Mouse (Mus musculus): ENCODE results near the gene Lmtk3. TPM values are rescaled to one million over a fixed set of nuclear protein-coding genes. Genes with fewer than 3 reads are reported as not detected.

The Lmtk3 gene
- total RNA-seq, 2 experiments from 2014 or later = 304 to 352 TPM

- no peak for DNase-seq
- intact Hi-C loops (cut with DNase I) = no loop called here
Measured at GRCm38 (mm10) chr7:45842950-45843744, 59.6 kb downstream of the Lmtk3 start.

- intact Hi-C loops (cut with DNase I) = no loop called here
- DNase-seq = no peak
Measured at GRCm38 (mm10) chr7:45848447-45849027, 65.0 kb downstream of the Lmtk3 start.

GRCm38 (mm10) chr7:45850661-45851060, 67.1 kb downstream of the Lmtk3 start:
- no peak for DNase-seq
- intact Hi-C loops (cut with DNase I) = no loop called here

GRCm38 (mm10) chr7:45853089-45853488, 69.6 kb downstream of the Lmtk3 start:
- no peak for DNase-seq
- intact Hi-C loops (cut with DNase I) = no loop called here

Other genes starting within 250 kb of the Lmtk3 start
- not detected for gene Hsd17b14, start 228.8 kb upstream of the Lmtk3 start, total RNA-seq (2021)
- 10 to 100 TPM; 22.9 to 25.3 TPM for gene Bcat2, start 213.6 kb upstream of the Lmtk3 start, total RNA-seq (2021)
- gene Fgf21, start 168.2 kb upstream of the Lmtk3 start, total RNA-seq (2021) = not detected
- gene Fut1, start 166.4 kb upstream of the Lmtk3 start, total RNA-seq (2021) = under 1 TPM in 1 of 2 experiments, not detected in 1; 0.14 TPM
- under 1 TPM in 1 of 2 experiments, not detected in 1; 0.20 TPM for gene Izumo1, start 161.9 kb upstream of the Lmtk3 start, total RNA-seq (2021)
- gene Rasip1, start 156.2 kb upstream of the Lmtk3 start, total RNA-seq (2021) = 10 to 100 TPM; 23.5 to 25.1 TPM
- gene Mamstr, start 143.8 kb upstream of the Lmtk3 start, total RNA-seq (2021) = 1 to 10 TPM; 1.7 to 2.6 TPM
- gene Fut2, start 117.3 kb upstream of the Lmtk3 start, total RNA-seq (2021) = not detected
- gene Ntn5, start 99.7 kb upstream of the Lmtk3 start, total RNA-seq (2021) = under 1 TPM in 1 of 2 experiments, not detected in 1; 0.34 TPM
- under 1 TPM; 0.18 to 0.20 TPM for gene Sec1, start 89.3 kb upstream of the Lmtk3 start, total RNA-seq (2021)
- gene Car11, start 83.9 kb upstream of the Lmtk3 start, total RNA-seq (2021) = 100 to 1,000 TPM; 136 to 144 TPM
- 10 to 100 TPM; 19.1 to 22.2 TPM for gene Dbp, start 78.7 kb upstream of the Lmtk3 start, total RNA-seq (2021)
- 100 to 1,000 TPM; 640 to 672 TPM for gene Rpl18, start 68.3 kb upstream of the Lmtk3 start, total RNA-seq (2021)
- 10 to 100 TPM; 23.6 to 24.6 TPM for gene Sphk2, start 65.7 kb upstream of the Lmtk3 start, total RNA-seq (2021)
- 1 to 10 TPM in 1 of 2 experiments, under 1 TPM in 1; 0.62 to 1.1 TPM for gene Fam83e, start 62.5 kb upstream of the Lmtk3 start, total RNA-seq (2021)
- gene Spaca4, start 57.9 kb upstream of the Lmtk3 start, total RNA-seq (2021) = not detected
- gene Sult2b1, start 931 bp downstream of the Lmtk3 start, total RNA-seq (2021) = 1 to 10 TPM; 4.9 to 5.5 TPM
- 100 to 1,000 TPM; 249 TPM for gene Cyth2, start 30.8 kb downstream of the Lmtk3 start, total RNA-seq (2021)
- gene Kcnj14, start 41.0 kb downstream of the Lmtk3 start, total RNA-seq (2021) = 1 to 10 TPM; 1.6 to 2.1 TPM
- gene Grwd1, start 47.2 kb downstream of the Lmtk3 start, total RNA-seq (2021) = 10 to 100 TPM; 31.8 to 35.5 TPM
- 100 to 1,000 TPM in 1 of 2 experiments, 10 to 100 TPM in 1; 98.9 to 109 TPM for gene Kdelr1, start 89.0 kb downstream of the Lmtk3 start, total RNA-seq (2021)
- 10 to 100 TPM; 31.9 to 39.5 TPM for gene Grin2d, start 94.6 kb downstream of the Lmtk3 start, total RNA-seq (2021)
- under 1 TPM in 1 of 2 experiments, not detected in 1; 0.52 TPM for gene Syngr4, start 113.0 kb downstream of the Lmtk3 start, total RNA-seq (2021)
- gene Tmem143, start 113.2 kb downstream of the Lmtk3 start, total RNA-seq (2021) = 10 to 100 TPM; 16.8 to 19.7 TPM
- gene Emp3, start 137.7 kb downstream of the Lmtk3 start, total RNA-seq (2021) = 10 to 100 TPM in 1 of 2 experiments, 1 to 10 TPM in 1; 6.9 to 13.4 TPM
- 1 to 10 TPM; 1.9 to 2.4 TPM for gene Ccdc114, start 140.3 kb downstream of the Lmtk3 start, total RNA-seq (2021)
- gene Abcc6, start 246.6 kb downstream of the Lmtk3 start, total RNA-seq (2021) = 1 to 10 TPM; 2.1 to 3.0 TPM
- gene Nomo1, start 250.0 kb downstream of the Lmtk3 start, total RNA-seq (2021) = 10 to 100 TPM; 83.3 to 92.5 TPM

Data from left cerebral cortex, postnatal 4 days (tissue).